Mouse (Mus musculus) inflammation-experienced regulatory T-cells, adult 6 months (primary cell): Measurements from ENCODE around the gene Cyp39a1. TPM values are rescaled to one million over a fixed set of nuclear protein-coding genes. Genes with fewer than 3 reads are reported as not detected.

Source experiments
- ATAC-seq: one replicate; pipeline ENCODE4 v1.8.0; 2017
- polyA plus RNA-seq, 3 experiments: library from polyadenylated mRNA; unstranded; fragments of 100-300 nt; shearing (Covaris generic); gene quantifications; one replicate each; pipeline ENCODE4 v1.2.1; 2017

The Cyp39a1 gene
- polyA plus RNA-seq, 3 experiments from 2014 or later = 0.71 to 1.4 (median 1.2) TPM

- ATAC-seq = no peak
These were observed 16.9 kb downstream of the Cyp39a1 start for GRCm38 (mm10) chr17:43684086-43684485.

- ATAC-seq = no peak
These were observed 17.4 kb downstream of the Cyp39a1 start for GRCm38 (mm10) chr17:43684638-43685037.

- no peak for ATAC-seq
These were observed 22.4 kb downstream of the Cyp39a1 start for GRCm38 (mm10) chr17:43689591-43689990.

GRCm38 (mm10) chr17:43698997-43699649 is 31.9 kb downstream of the Cyp39a1 start:
- ATAC-seq = peak; percentile 60

- no peak for ATAC-seq
These were observed 33.8 kb downstream of the Cyp39a1 start for GRCm38 (mm10) chr17:43701060-43701459.

- no peak for ATAC-seq
These were observed 37.1 kb downstream of the Cyp39a1 start for GRCm38 (mm10) chr17:43704216-43704930.

- no peak for ATAC-seq
These were observed 39.5 kb downstream of the Cyp39a1 start for GRCm38 (mm10) chr17:43706749-43707148.

GRCm38 (mm10) chr17:43707254-43707653 is 40.0 kb downstream of the Cyp39a1 start:
- no peak for ATAC-seq

GRCm38 (mm10) chr17:43711557-43712352 is 44.5 kb downstream of the Cyp39a1 start:
- ATAC-seq = no peak

- no peak for ATAC-seq
These were observed 47.0 kb downstream of the Cyp39a1 start for GRCm38 (mm10) chr17:43714191-43714590.

GRCm38 (mm10) chr17:43716601-43717000 is 49.4 kb downstream of the Cyp39a1 start:
- no peak for ATAC-seq

- no peak for ATAC-seq
These were observed 52.2 kb downstream of the Cyp39a1 start for GRCm38 (mm10) chr17:43719401-43719800.

GRCm38 (mm10) chr17:43724480-43724879 is 57.3 kb downstream of the Cyp39a1 start:
- ATAC-seq = no peak

GRCm38 (mm10) chr17:43731327-43731726 is 64.1 kb downstream of the Cyp39a1 start:
- ATAC-seq = no peak

- ATAC-seq = no peak
These were observed 64.8 kb downstream of the Cyp39a1 start for GRCm38 (mm10) chr17:43731976-43732375.

GRCm38 (mm10) chr17:43734252-43734651 is 67.0 kb downstream of the Cyp39a1 start:
- ATAC-seq = no peak

GRCm38 (mm10) chr17:43743933-43744332 is 76.7 kb downstream of the Cyp39a1 start:
- ATAC-seq = no peak

GRCm38 (mm10) chr17:43744425-43744824 is 77.2 kb downstream of the Cyp39a1 start:
- no peak for ATAC-seq

GRCm38 (mm10) chr17:43751146-43751545 is 83.9 kb downstream of the Cyp39a1 start:
- ATAC-seq = no peak

GRCm38 (mm10) chr17:43752811-43753210 is 85.6 kb downstream of the Cyp39a1 start:
- ATAC-seq = no peak

GRCm38 (mm10) chr17:43754687-43755086 is 87.5 kb downstream of the Cyp39a1 start:
- ATAC-seq = no peak

GRCm38 (mm10) chr17:43758607-43759259 is 91.5 kb downstream of the Cyp39a1 start:
- no peak for ATAC-seq

GRCm38 (mm10) chr17:43784531-43784930 is 117.3 kb downstream of the Cyp39a1 start:
- ATAC-seq = no peak
